Mouse (Mus musculus): ENCODE measurements around the gene Simc1. TPM values are rescaled to one million over a fixed set of nuclear protein-coding genes. Genes with fewer than 3 reads are reported as not detected.
A peak's percentile ranks its signal among the peaks of the same experiment; 100 is the strongest.

Simc1 gene
- polyA plus RNA-seq, 1 experiment from 2014 or later = 1.5 TPM

- Histone ChIP-seq H3K4me2 (ENCODE audit: low read depth, low read length) (no peak overlapping the region), H3K36me3 (replicated peaks; ENCODE audit: insufficient read depth, low read length) (no peaks in the 10 kb centered on the region), H3K4me1 (ENCODE audit: insufficient read depth) (peaks cover 14% of the 10 kb centered on the region), H3K27ac (ENCODE audit: low read depth) (no peak overlapping the region), H3K4me3 (ENCODE audit: low read depth, low read length) (no peak overlapping the region), H3K27me3 (ENCODE audit: insufficient read depth, low read length) (no peaks in the 10 kb centered on the region), H3K9me3 (ENCODE audit: low read length) (no peaks in the 10 kb centered on the region), H3K9ac (replicated peaks) (no peak overlapping the region)
- 67% methylated on average over 2 of the region's 2 CpGs for WGBS (ENCODE audit: insufficient replicate concordance)
- ATAC-seq (no peak), DNase-seq (no peak)
- TF ChIP-seq CTCF (IDR thresholded peaks at IDR 0.05; ENCODE audit: low read depth) (no peak), EP300 (IDR thresholded peaks at IDR 0.05; ENCODE audit: low read depth) (no peak)
Observed at GRCm38 (mm10) chr13:54501352-54501751, 2.2 kb upstream of the Simc1 start.

GRCm38 (mm10) chr13:54501957-54502690 is 1.5 kb upstream of the Simc1 start:
- DNase-seq (no peak), ATAC-seq (no peak)
- WGBS (ENCODE audit: insufficient replicate concordance) = 30% methylated on average over 3 of the region's 3 CpGs
- Histone ChIP-seq H3K27me3 (ENCODE audit: insufficient read depth, low read length) (no peaks in the 10 kb centered on the region), H3K4me2 (ENCODE audit: low read depth, low read length) (no peak overlapping the region), H3K4me1 (ENCODE audit: insufficient read depth) (peaks cover 14% of the 10 kb centered on the region), H3K4me3 (ENCODE audit: low read depth, low read length) (no peak overlapping the region), H3K36me3 (replicated peaks; ENCODE audit: insufficient read depth, low read length) (no peaks in the 10 kb centered on the region), H3K9me3 (ENCODE audit: low read length) (no peaks in the 10 kb centered on the region), H3K27ac (ENCODE audit: low read depth) (no peak overlapping the region), H3K9ac (replicated peaks) (no peak overlapping the region)
- TF ChIP-seq EP300 (IDR thresholded peaks at IDR 0.05; ENCODE audit: low read depth) (no peak), CTCF (IDR thresholded peaks at IDR 0.05; ENCODE audit: low read depth) (no peak)

GRCm38 (mm10) chr13:54503278-54503603 is 338 bp upstream of the Simc1 start:
- peak overlapping the region; percentile 55 for H3K4me3 ChIP-seq (ENCODE audit: low read depth, low read length)
- ATAC-seq = peak; percentile 53
- DNase-seq = no peak
- peak overlapping the region; percentile 97 for H3K4me2 ChIP-seq (ENCODE audit: low read depth, low read length)
- H3K4me1 ChIP-seq (ENCODE audit: insufficient read depth) = peaks cover 14% of the 10 kb centered on the region
- no peak for TF ChIP-seq CTCF (IDR thresholded peaks at IDR 0.05; ENCODE audit: low read depth)
- no peak for TF ChIP-seq EP300 (IDR thresholded peaks at IDR 0.05; ENCODE audit: low read depth)
- H3K9ac ChIP-seq (replicated peaks) = peak overlapping the region; percentile 66
- no peaks in the 10 kb centered on the region for H3K9me3 ChIP-seq (ENCODE audit: low read length)
- H3K27me3 ChIP-seq (ENCODE audit: insufficient read depth, low read length) = no peaks in the 10 kb centered on the region
- 1% methylated on average over 14 of the region's 14 CpGs for WGBS (ENCODE audit: insufficient replicate concordance)
- H3K36me3 ChIP-seq (replicated peaks; ENCODE audit: insufficient read depth, low read length) = no peaks in the 10 kb centered on the region
- no peak overlapping the region for H3K27ac ChIP-seq (ENCODE audit: low read depth)

GRCm38 (mm10) chr13:54504611-54505260 is 1.2 kb downstream of the Simc1 start:
- no peak for DNase-seq

GRCm38 (mm10) chr13:54505920-54506319 is 2.3 kb downstream of the Simc1 start:
- ATAC-seq (no peak), DNase-seq (no peak)
- no peaks in the 10 kb centered on the region for H3K27me3 ChIP-seq (ENCODE audit: insufficient read depth, low read length)

More at GRCm38 (mm10) chr13:54504611-54505260, 1.2 kb downstream of the Simc1 start:
- ATAC-seq = no peak
- Histone ChIP-seq H3K4me1 (ENCODE audit: insufficient read depth) (peaks cover 14% of the 10 kb centered on the region), H3K27me3 (ENCODE audit: insufficient read depth, low read length) (no peaks in the 10 kb centered on the region), H3K36me3 (replicated peaks; ENCODE audit: insufficient read depth, low read length) (no peaks in the 10 kb centered on the region), H3K4me2 (ENCODE audit: low read depth, low read length) (peak overlapping the region; percentile 97), H3K4me3 (ENCODE audit: low read depth, low read length) (peak overlapping the region; percentile 55), H3K27ac (ENCODE audit: low read depth) (no peak overlapping the region), H3K9ac (replicated peaks) (peak overlapping the region; percentile 66), H3K9me3 (ENCODE audit: low read length) (no peaks in the 10 kb centered on the region)
- no peak for TF ChIP-seq CTCF (IDR thresholded peaks at IDR 0.05; ENCODE audit: low read depth)
- whole genome bisulfite sequencing (ENCODE audit: insufficient replicate concordance) = 45% methylated on average over 7 of the region's 7 CpGs

GRCm38 (mm10) chr13:54520221-54520620 is 16.6 kb downstream of the Simc1 start:
- H3K9me3 ChIP-seq (ENCODE audit: low read length) = no peaks in the 10 kb centered on the region
- H3K27me3 ChIP-seq (ENCODE audit: insufficient read depth, low read length) = no peaks in the 10 kb centered on the region
- DNase-seq (peak; percentile 29), ATAC-seq (no peak)
- H3K4me3 ChIP-seq (ENCODE audit: low read depth, low read length) = no peak overlapping the region
- WGBS (ENCODE audit: insufficient replicate concordance) = 76% methylated on average over 4 of the region's 4 CpGs
- H3K36me3 ChIP-seq (replicated peaks; ENCODE audit: insufficient read depth, low read length) = peaks cover 3% of the 10 kb centered on the region
- peak; percentile 60 for TF ChIP-seq CTCF (IDR thresholded peaks at IDR 0.05; ENCODE audit: low read depth)
- TF ChIP-seq EP300 (IDR thresholded peaks at IDR 0.05; ENCODE audit: low read depth) = no peak
- H3K27ac ChIP-seq (ENCODE audit: low read depth) = no peak overlapping the region
- no peak overlapping the region for H3K4me2 ChIP-seq (ENCODE audit: low read depth, low read length)
- H3K4me1 ChIP-seq (ENCODE audit: insufficient read depth) = no peaks in the 10 kb centered on the region
- no peak overlapping the region for H3K9ac ChIP-seq (replicated peaks)

More at GRCm38 (mm10) chr13:54505920-54506319, 2.3 kb downstream of the Simc1 start:
- Histone ChIP-seq H3K36me3 (replicated peaks; ENCODE audit: insufficient read depth, low read length) (no peaks in the 10 kb centered on the region), H3K9me3 (ENCODE audit: low read length) (no peaks in the 10 kb centered on the region), H3K4me1 (ENCODE audit: insufficient read depth) (peaks cover 14% of the 10 kb centered on the region), H3K4me2 (ENCODE audit: low read depth, low read length) (no peak overlapping the region), H3K4me3 (ENCODE audit: low read depth, low read length) (no peak overlapping the region), H3K9ac (replicated peaks) (no peak overlapping the region), H3K27ac (ENCODE audit: low read depth) (no peak overlapping the region)
- WGBS (ENCODE audit: insufficient replicate concordance) = 100% methylated on average over 1 of the region's 1 CpGs
- TF ChIP-seq CTCF (IDR thresholded peaks at IDR 0.05; ENCODE audit: low read depth) (no peak), EP300 (IDR thresholded peaks at IDR 0.05; ENCODE audit: low read depth) (no peak)

Measured in liver, postnatal 0 days (tissue).